In the genomic region with DNA sequence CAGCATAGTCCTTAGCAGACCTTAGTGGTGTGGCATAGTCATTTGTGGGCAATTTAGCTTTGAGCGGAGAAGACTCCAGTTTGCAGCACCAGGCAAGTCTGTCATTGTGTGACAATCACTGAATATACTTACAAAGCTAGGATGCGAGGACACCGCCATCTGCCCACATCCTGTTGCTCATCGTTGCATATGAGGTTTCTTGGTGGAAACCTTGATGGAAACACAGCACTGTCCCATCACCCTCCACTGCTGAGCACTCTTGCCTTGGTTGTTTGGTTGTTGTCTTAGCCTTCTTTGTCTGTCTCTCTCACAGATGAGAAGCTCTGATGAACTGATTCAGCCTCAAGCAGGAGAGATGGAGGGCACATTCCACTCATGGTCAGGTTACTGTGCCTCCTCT, we compare ENCODE assay signal across 33 mouse cellular contexts. TPM values are rescaled to one million over a fixed set of nuclear protein-coding genes. Genes with fewer than 3 reads are reported as not detected.
DNase-seq lines count a peak whose midpoint lies in the region; ATAC-seq and TF ChIP-seq lines count a peak whose summit lies in the region.
"Had no signal": no experiment of that assay in that cellular context is flagged by ENCODE, and none has a peak within 500 bp of the region (broad histone marks: within the 10 kb centered on the region; RNA-seq: fewer than 3 reads in every experiment).

No protein-coding gene starts in this region.

- TF ChIP-seq POLR2A in heart, adult 2 months (IDR thresholded peaks at IDR 0.05; ENCODE audit: insufficient read depth, low read depth, low read length): no peak

- 88% methylated on average over 4 of the region's 4 CpGs for WGBS in heart, adult 2 months
- WGBS in liver, embryonic 12.5 days (ENCODE audit: insufficient replicate concordance): 57% methylated on average over 4 of the region's 4 CpGs
- WGBS in lung, postnatal 0 days: 93% methylated on average over 4 of the region's 4 CpGs

- no peak overlapping the region for H3K9ac ChIP-seq in heart, adult 2 months (ENCODE audit: low read depth, low read length)
- no peak overlapping the region for H3K9ac ChIP-seq in liver, embryonic 12.5 days
- H3K9ac ChIP-seq in lung, postnatal 0 days (replicated peaks; ENCODE audit: low read depth): no peak overlapping the region
- H3K9ac ChIP-seq: embryonic facial prominence, embryonic 15.5 days; forebrain, embryonic 13.5 days; heart, embryonic 13.5 days; hindbrain, embryonic 15.5 days; intestine, embryonic 15.5 days; limb, embryonic 13.5 days; liver, embryonic 13.5 days; neural tube, embryonic 15.5 days; stomach, embryonic 15.5 days had no signal

- H3K9me3 ChIP-seq in liver, embryonic 12.5 days (replicated peaks): no peaks in the 10 kb centered on the region
- H3K9me3 ChIP-seq in lung, postnatal 0 days (ENCODE audit: low read length): no peaks in the 10 kb centered on the region
- H3K9me3 ChIP-seq: embryonic facial prominence, embryonic 10.5 days; embryonic facial prominence, embryonic 15.5 days; forebrain, embryonic 13.5 days; heart, embryonic 13.5 days; hindbrain, embryonic 10.5 days; hindbrain, embryonic 15.5 days; intestine, embryonic 15.5 days; limb, embryonic 13.5 days; liver, embryonic 13.5 days; neural tube, embryonic 15.5 days; stomach, embryonic 15.5 days had no signal

- DNase-seq in heart, adult 11 months: peak; percentile 83
- no peak for DNase-seq in heart, adult 2 months
- peak; percentile 62 for DNase-seq in T-cell, adult 2 months (ENCODE audit: low spot score)
- DNase-seq in thymus, postnatal 14 days: peak; percentile 27
- no peak for DNase-seq in lung, postnatal 0 days (ENCODE audit: low spot score)
- DNase-seq in embryo, embryonic 11 days: no peak
- DNase-seq: adrenal gland, postnatal 36 days; cerebellum, adult 2 months; cerebellum, postnatal 14 days; gastrocnemius, postnatal 25 days; heart, postnatal 10 days; kidney, adult 2 months; kidney, postnatal 36 days; liver, embryonic 13.5 days; lung, adult 18-20 months; lung, postnatal 10 days; midbrain, embryonic 14.5 days; retina, postnatal 1 day; right cerebral cortex, postnatal 25 days had no signal

- H3K27ac ChIP-seq in heart, adult 2 months: no peak overlapping the region
- no peak overlapping the region for H3K27ac ChIP-seq in liver, embryonic 12.5 days
- H3K27ac ChIP-seq in lung, postnatal 0 days (ENCODE audit: low read length): no peak overlapping the region
- H3K27ac ChIP-seq: embryonic facial prominence, embryonic 10.5 days; embryonic facial prominence, embryonic 15.5 days; forebrain, embryonic 13.5 days; heart, embryonic 13.5 days; hindbrain, embryonic 10.5 days; hindbrain, embryonic 15.5 days; intestine, embryonic 15.5 days; layer of hippocampus, adult 2 months; limb, embryonic 13.5 days; liver, embryonic 13.5 days; macrophage; neural tube, embryonic 15.5 days; stomach, embryonic 15.5 days had no signal

- no peak overlapping the region for H3K4me3 ChIP-seq in heart, adult 2 months
- no peak overlapping the region for H3K4me3 ChIP-seq in liver, embryonic 12.5 days
- no peak overlapping the region for H3K4me3 ChIP-seq in lung, postnatal 0 days (ENCODE audit: low read depth, low read length)
- H3K4me3 ChIP-seq: embryonic facial prominence, embryonic 10.5 days; embryonic facial prominence, embryonic 15.5 days; forebrain, embryonic 13.5 days; heart, embryonic 13.5 days; hindbrain, embryonic 10.5 days; hindbrain, embryonic 15.5 days; intestine, embryonic 15.5 days; layer of hippocampus, adult 2 months; limb, embryonic 13.5 days; liver, embryonic 13.5 days; neural tube, embryonic 15.5 days; stomach, embryonic 15.5 days had no signal

- ATAC-seq in liver, embryonic 12.5 days: no peak
- no peak for ATAC-seq in lung, postnatal 0 days
- ATAC-seq: forebrain, embryonic 13.5 days; intestine, embryonic 15.5 days had no signal

- no peak for TF ChIP-seq EP300 in heart, adult 2 months (IDR thresholded peaks at IDR 0.05; ENCODE audit: insufficient read depth, low read depth, low read length)
- TF ChIP-seq EP300 in lung, postnatal 0 days (IDR thresholded peaks at IDR 0.05): no peak

- no peak overlapping the region for H3K4me2 ChIP-seq in liver, embryonic 12.5 days
- no peak overlapping the region for H3K4me2 ChIP-seq in lung, postnatal 0 days (replicated peaks; ENCODE audit: low read depth, low read length)
- H3K4me2 ChIP-seq: embryonic facial prominence, embryonic 15.5 days; forebrain, embryonic 13.5 days; heart, embryonic 13.5 days; hindbrain, embryonic 15.5 days; intestine, embryonic 15.5 days; limb, embryonic 13.5 days; liver, embryonic 13.5 days; neural tube, embryonic 15.5 days; stomach, embryonic 15.5 days had no signal

- no peaks in the 10 kb centered on the region for H3K36me3 ChIP-seq in heart, adult 2 months (ENCODE audit: control insufficient read depth, insufficient read depth, low read length)
- no peaks in the 10 kb centered on the region for H3K36me3 ChIP-seq in liver, embryonic 12.5 days
- H3K36me3 ChIP-seq in lung, postnatal 0 days (ENCODE audit: insufficient read depth, low read length): no peaks in the 10 kb centered on the region
- H3K36me3 ChIP-seq: embryonic facial prominence, embryonic 10.5 days; embryonic facial prominence, embryonic 15.5 days; heart, embryonic 13.5 days; hindbrain, embryonic 10.5 days; hindbrain, embryonic 15.5 days; intestine, embryonic 15.5 days; limb, embryonic 13.5 days; liver, embryonic 13.5 days; neural tube, embryonic 15.5 days; stomach, embryonic 15.5 days had no signal

- intact Hi-C loops in heart, adult 2 months (cut with DNase I): no loop called here

- no peaks in the 10 kb centered on the region for H3K4me1 ChIP-seq in heart, adult 2 months (ENCODE audit: control insufficient read depth, insufficient read depth, low read length)
- no peaks in the 10 kb centered on the region for H3K4me1 ChIP-seq in liver, embryonic 12.5 days
- no peaks in the 10 kb centered on the region for H3K4me1 ChIP-seq in lung, postnatal 0 days (ENCODE audit: insufficient read depth, low read depth, low read length)
- H3K4me1 ChIP-seq: embryonic facial prominence, embryonic 10.5 days; embryonic facial prominence, embryonic 15.5 days; forebrain, embryonic 13.5 days; hindbrain, embryonic 10.5 days; hindbrain, embryonic 15.5 days; intestine, embryonic 15.5 days; limb, embryonic 13.5 days; liver, embryonic 13.5 days; neural tube, embryonic 15.5 days; stomach, embryonic 15.5 days had no signal

- no peaks in the 10 kb centered on the region for H3K79me2 ChIP-seq in heart, adult 2 months (replicated peaks; ENCODE audit: control insufficient read depth, insufficient read depth, low read length)

- no peak for TF ChIP-seq CTCF in heart, adult 2 months (IDR thresholded peaks at IDR 0.05)
- TF ChIP-seq CTCF in lung, postnatal 0 days (IDR thresholded peaks at IDR 0.05): no peak

- no peaks in the 10 kb centered on the region for H3K27me3 ChIP-seq in heart, adult 2 months (ENCODE audit: control insufficient read depth, insufficient read depth, low read length)
- 0 out of 2 replicates have a peak, but pooled peaks cover 1% of the 10 kb centered on the region for H3K27me3 ChIP-seq in liver, embryonic 12.5 days (replicated peaks)
- no peaks in the 10 kb centered on the region for H3K27me3 ChIP-seq in lung, postnatal 0 days (replicated peaks; ENCODE audit: insufficient read depth, low read length)
- H3K27me3 ChIP-seq: embryonic facial prominence, embryonic 15.5 days; forebrain, embryonic 13.5 days; hindbrain, embryonic 15.5 days; intestine, embryonic 15.5 days; limb, embryonic 13.5 days; liver, embryonic 13.5 days; neural tube, embryonic 15.5 days; stomach, embryonic 15.5 days had no signal

RNA-seq across cellular contexts. Expression of gene Bend7, which starts 12.5 kb away (rescaled TPM):
- total RNA-seq in heart, adult 2 months (2021): 1 to 10 TPM; 4.5 to 5.5 TPM
- polyA plus RNA-seq in heart, adult 2 months (2012; rRNA removed): 2.9 and 3.9 TPM in 2 replicates
- 1.7 and 1.8 TPM in 2 replicates for polyA plus RNA-seq in liver, embryonic 12.5 days (2016; fragmentation: Nextera tagmentation; extraction: Ambion mirVana)
- polyA plus RNA-seq in lung, postnatal 0 days (2015; fragmentation: Nextera tagmentation; extraction: Ambion mirVana): 31.9 and 35.7 TPM in 2 replicates
- total RNA-seq: monocyte, adult 5-6 weeks had no signal

Comparison
In these comparisons a context has a peak if more than half of its experiments do, and no peak if none do; other contexts are left out.
1. DNase-seq: peak in heart, adult 11 months (single experiment), T-cell, adult 2 months (single experiment) and thymus, postnatal 14 days (single experiment); none in heart, adult 2 months (0 of 2), lung, postnatal 0 days (single experiment) and embryo, embryonic 11 days (single experiment).